Mouse (Mus musculus): Measurements from ENCODE around the gene Cgref1.

Gene Cgref1

DNA sequence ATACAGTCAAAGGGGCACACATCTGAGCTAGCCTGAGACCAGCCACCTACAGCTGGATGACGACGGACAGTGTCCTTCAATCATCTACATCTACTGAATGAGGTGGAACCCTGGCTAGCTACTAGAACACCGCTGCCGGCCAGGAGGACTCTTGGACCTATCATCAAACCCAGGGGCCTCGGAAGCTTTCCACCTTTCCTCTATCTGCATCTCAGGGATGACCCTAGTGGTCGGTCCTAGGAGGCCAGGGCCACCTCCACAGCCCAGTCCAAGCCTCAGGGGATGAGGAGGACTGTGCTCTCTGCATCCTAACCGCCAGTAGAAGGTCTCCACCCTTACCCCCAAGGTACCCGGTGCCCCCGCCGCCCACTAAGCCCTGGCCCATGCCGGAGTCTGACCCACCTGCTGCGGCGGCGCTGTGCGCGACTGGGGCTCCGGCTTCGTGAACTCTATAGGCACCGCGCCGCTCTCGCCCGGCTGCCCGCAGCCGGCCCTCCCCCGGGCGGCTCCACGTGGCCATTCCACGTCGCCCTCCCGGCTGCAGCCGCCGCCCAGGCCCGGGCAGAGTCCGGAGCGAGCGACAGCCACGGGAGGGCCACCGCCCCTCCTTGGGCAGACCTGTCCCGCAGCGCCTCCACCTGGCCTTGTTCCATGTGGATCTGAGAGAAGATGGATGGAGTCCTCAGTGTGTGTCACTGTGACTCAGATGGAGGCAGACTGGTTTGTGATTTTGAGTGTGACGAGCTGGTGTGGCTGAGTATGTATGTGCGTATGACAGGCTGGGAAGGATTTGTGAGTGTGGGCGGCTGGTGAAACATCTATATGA is at the start of gene Cgref1:
Cgref1 (minus strand) TSS at position 636 of the 826 bp plus-strand sequence.
- peak; percentile 66 for DNase-seq (ENCODE audit: low spot score)

DNA sequence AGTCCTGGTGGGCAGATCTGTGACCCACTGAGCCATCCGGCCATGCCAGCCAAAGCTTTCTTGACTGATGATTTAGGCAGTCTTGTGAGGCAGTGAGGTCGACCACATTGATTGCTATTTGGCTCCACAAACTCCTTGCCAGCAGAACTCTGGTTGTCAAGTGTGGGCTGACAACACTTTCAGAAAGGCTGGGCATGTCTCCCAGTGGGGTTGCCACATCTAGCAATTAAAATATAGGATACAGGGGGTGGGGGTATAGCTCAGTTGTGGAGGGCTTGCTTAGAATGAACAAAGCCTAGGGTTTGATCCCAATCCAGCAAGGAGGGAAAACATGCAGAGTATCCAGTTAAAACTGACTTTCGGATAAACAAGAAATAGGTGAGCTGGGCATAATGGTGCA is 48.7 kb upstream of the Cgref1 start:
- peak; percentile 8 for DNase-seq (ENCODE audit: low spot score)

DNA sequence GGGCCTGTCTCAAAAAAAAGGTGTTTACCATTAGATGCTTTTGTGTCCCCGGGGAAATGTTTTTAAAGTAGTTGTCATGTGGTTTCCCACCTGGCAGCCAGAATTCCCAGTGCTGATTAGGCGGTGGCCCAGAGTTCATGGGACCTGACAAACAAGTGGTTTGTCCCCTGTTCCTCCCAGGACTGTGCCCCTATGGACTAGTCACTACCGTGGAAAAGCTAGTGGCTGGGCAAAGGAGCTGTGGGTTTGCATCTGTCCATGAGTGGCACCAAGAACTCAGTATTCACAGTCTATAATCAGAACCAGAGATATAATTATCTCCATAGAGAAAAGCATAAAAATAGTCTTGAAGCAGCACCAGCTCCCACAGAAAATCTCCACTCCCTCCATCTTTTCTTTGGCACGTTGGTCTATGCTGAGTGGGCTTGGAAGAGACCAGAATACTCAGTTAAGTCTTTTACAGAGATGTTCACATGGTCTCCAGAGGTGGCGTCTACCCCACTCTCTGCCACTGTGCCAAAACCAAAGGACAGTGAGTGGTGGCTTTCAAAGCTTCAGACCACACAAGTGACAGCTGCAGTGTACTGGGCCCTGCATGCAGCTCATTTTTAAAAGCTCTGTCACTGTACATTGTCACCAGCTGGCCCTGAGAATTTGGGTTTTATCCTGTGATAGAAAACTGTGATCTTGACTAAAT is 47.7 kb upstream of the Cgref1 start:
- peak; percentile 9 for DNase-seq (ENCODE audit: low spot score)

DNA sequence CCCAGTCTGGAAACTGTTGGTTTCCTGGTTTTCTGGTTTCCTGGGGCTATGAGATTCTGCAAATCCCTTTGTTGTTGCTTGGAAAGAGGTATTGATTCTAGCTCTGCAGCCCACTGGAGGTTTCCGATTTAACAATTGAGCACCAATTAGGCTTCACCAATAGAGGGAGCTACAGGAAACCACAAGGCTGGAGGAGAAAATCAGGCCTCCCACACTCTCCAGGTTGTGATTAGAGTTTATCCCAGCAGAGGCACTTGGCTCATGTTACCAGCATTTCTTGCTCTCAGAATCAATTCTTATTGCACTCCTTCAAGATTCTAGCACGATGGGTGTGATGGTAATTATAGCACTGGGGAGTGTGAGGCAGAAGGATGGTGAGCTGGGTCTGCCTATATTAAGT is 37.0 kb upstream of the Cgref1 start:
- DNase-seq (ENCODE audit: low spot score) = peak; percentile 49

DNA sequence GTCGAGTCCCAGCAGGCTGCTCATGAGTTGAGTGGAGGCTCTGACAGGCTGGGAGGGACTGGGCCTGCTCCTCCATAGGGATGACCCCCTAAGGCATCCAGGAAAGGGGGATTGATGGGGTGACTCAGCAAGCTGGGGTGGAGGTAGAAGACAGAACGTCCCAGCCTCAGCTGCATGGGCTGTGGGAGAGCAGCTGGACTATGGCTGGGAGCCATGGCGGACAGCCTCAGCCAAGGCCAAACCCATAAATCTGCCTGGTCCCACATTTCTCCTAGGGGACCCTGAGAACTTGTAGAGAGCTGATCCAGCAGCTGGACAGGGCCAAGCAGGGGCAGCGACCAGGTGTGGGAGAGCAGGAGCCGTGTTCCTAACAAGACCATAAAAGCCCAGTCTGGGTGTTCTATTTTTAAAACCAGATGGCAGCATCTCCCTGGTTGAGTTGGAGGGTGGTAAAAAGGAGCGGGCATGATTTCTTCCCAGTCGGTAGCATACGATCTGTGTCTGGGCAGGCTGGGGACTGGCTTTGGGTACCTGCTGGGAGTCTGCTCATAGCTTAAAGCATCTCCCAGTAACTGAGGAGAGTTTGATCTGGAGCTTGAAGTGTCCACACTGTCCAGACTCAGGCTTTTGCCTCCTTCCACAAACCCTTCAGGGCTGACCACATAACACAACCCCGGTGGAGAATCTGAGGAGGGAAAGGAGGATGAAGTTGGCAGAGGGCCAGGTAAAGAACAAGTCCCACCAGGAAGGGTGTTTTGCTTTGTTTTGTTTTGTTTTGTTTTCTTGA is 29.7 kb upstream of the Cgref1 start:
- DNase-seq (ENCODE audit: low spot score) = no peak

DNA sequence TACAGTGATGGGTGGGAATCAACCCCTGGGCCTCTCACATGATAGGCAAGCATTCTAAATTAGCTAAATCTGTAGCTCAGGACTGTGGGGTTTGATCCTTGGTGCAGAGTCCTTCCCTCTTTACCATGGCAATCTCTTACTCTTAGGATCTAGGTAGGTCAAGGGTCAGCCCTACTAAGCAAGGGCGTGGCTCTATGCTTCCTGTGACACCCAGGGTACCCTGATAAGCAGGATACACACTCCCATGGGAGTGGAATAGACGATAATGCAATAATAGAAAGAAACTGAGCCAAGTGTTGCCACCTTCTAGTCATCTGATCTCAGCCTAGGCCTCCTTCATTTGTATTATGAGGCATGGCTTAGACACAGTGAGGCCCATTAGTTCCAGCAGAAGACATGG is 24.0 kb upstream of the Cgref1 start:
- DNase-seq (ENCODE audit: low spot score) = no peak

DNA sequence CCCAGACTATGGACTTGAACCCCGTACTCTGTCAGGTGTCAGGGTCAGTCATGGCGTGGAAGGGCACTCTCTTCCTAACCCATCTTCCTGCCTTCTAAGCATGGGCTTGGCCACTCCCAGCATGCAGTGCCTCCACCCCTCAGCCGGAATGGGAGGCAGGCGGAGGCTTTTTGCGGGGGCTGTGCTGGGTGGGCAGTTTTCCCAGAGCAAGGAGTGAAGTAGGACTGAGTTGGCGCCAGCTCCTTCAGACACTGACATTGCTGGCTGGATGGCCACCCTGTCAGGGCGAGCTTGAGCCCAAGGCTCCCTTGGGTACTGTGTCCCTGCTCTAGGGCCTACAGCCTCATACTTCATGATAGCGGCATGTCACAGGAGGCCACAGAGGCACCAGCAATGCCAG is 23.0 kb upstream of the Cgref1 start, which contains the start of gene Tcf23:
Tcf23 (plus strand) TSS at position 247 of the 400 bp plus-strand sequence.
- no peak for DNase-seq (ENCODE audit: low spot score)

DNA sequence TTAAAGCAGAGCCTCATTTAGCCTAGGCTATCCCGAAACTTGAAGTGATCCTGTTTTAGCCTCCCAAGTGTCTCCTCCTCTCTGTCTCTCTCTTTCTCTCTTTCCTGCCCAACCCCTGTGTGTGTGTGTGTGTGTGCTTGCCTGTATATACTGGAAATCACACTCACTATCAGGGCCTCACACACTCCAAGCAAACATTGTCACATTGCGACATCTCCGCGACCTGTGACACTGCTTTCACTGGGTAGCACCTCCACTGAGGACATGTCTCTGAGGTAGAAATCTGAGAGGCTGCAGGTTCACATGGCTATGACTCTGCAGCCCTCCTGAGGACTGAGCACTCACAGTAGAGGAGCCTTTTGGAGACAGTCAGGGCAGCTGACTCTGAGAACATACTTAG is 20.8 kb upstream of the Cgref1 start:
- DNase-seq (ENCODE audit: low spot score) = no peak

DNA sequence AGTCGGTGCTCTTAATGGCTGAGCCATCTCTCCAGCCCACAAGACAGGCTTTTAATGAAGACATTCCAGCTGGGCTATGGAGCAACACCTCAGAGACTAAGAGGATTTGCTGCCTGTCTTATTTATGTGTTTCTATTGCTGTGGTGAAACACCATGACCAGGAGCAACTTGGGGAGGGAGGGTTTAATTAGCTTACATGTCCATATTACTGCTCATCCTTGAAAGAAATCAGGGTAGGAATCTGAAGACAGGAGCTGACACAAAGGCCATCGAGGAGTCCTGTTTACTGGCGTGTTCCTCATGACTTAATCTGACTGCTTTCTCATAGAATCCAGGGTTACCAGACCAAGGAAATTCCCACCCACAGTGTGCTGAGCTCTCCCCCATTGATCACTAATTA is 18.5 kb upstream of the Cgref1 start:
- DNase-seq (ENCODE audit: low spot score) = no peak

DNA sequence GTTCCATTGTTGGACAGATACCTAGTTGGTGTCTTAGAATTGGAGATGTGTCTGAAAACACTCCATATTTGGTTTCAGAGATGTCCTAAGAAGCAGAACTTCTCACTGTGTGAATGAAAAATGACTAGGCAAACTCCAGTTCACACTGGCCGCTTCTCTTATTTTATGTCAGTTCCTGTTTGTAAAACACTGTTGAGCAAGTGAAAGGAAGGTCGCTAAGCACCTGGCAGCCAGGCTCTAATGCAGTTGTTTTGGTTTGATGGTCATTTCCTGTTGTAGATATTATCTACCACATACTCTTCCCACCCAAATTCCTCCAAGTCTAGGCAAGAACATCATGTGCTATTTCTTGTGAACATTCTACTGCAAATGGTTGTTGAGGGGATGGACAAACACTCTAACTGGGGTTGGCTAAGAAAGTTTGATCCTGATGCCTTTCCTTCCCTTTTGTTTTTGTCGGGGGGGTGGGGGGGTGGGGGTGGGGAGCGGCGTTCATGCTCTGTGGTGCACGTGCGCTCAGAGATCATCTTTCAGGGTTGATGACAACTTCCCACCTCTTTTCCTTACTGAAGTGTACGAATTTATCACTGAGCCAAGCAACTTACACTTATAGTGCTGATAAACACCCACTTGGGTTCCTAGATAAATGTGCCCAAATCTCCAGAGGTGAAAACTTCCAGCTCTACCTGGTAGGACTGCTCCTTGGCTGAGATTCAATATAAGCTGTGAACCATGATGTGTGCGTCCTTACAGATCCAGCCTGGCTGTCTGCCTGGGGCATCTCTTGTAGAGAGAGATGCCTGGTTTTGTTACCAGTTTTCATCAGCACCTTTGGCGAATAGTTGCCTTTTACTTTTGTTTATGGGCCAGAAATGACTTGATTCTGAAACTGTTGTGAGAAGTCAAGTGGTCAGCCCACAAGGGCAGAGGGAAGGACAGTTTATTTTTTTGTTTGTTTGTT is 16.4 kb upstream of the Cgref1 start:
- no peak for DNase-seq (ENCODE audit: low spot score)

DNA sequence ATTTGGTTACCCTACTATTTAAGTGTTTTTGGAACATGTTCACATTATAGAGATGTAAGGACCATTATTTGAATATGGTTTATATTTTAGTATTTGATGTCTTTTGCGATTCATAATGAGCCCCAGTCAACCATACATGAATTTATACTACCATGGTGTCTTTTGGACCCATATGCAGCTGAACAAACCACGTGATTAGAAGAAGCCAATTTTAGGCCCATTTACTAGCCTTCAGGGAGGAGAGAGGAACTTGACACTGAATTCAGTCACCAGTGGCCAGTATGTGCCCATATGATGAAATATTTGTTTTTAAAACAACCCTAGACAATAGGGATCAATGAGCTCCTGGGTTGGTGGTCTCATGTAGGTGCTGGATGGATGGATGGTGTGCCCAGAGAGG is 15.4 kb upstream of the Cgref1 start:
- no peak for DNase-seq (ENCODE audit: low spot score)

DNA sequence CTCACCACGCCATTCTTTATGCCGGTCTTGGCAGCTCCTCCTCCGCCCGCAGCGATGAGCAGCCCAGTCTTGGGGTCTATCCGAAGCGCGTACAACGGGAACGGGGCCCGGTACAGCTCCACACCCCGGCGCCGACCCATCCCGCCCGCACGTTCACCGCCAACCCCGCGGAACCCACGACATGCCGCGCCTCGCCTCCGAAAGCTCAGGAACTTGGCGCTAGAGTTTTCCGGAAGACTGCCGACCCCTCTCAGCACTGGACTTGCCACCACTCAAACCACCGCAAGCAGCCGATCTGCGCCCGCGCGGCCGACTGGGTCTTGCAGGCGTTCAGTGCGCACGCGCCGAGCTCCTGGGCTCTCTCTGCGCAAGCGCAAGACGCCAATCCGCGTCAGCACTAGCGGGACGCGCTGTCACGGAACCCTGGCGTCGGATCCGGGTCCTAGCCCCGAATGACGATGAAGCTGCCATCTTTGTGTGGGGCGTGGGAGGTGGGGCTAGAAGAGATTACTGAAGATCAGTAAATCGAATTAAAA is 14.6 kb upstream of the Cgref1 start, which contains the start of gene Preb:
Preb (minus strand) TSS at position 396 of the 536 bp plus-strand sequence.
- DNase-seq (ENCODE audit: low spot score) = peak; percentile 98

DNA sequence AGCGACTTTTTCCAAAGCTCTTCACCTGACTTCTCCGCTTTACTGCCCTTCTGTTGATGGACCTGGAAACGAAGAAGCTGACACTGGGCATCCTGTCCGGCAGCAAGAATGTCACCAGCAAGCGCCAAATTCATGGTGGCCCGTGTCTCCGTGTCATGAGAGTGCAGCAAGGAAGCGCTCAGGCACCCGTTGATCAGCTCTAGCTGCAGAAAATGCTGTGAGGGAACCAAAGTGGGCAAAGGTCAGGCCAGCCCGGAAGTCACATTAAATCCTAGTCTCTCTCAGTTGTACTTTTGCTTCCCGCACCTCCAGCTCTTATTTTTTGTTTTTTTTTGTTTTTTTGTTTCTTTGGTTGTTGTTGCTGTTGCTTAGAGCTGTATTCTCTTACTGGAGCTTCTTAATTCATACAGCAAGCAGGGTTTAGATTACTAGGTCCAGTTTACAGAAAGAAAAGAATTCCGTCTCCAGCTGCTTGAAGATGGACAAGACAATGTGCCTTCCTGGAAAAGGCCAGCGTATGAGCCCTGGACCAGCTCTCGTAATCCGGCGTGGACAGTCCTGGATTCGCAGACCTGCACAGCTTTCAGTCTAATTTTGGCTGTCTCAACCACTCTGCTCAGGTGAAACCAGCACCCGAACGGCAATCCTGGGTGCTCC is 13.9 kb upstream of the Cgref1 start:
- DNase-seq (ENCODE audit: low spot score) = no peak

DNA sequence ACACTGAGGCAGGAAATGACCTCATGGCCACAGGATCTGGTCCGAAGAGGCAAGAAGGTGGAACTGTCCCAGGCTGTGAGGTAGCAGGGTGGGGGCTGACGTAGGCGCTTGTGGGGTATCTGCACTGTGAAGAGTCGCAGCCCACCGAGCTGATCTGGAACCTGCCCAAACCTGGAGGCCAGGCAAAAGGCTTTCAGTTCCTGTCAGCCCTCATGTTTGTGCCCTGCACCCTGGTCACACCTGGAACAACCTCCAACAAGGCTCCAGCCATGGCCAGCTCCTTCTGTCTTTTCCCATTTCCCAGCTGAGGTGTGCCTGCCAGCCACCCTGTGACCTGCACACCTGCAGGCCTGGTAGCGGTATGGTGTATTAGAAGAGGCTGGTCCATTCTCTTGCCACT is 12.5 kb upstream of the Cgref1 start:
- DNase-seq (ENCODE audit: low spot score) = no peak

DNA sequence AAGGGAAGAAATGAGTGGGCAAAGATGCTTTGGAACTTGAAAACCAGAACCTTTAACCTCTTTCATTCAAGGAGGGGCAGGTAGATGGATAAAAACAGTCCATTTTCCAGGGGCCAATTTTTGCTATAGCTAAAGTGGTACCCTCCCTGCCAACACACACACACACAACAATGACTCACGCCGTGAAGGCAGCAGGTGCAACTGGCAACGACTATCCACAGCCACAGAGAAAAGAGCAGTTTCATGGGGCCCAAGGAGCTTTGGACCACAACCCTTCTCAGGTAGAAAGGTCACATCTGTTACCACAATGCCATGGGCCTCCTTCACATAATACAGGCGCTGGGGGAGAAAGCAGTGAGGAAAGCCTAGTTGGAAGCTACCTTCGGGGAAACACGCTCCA is 10.4 kb upstream of the Cgref1 start:
- DNase-seq (ENCODE audit: low spot score) = no peak

DNA sequence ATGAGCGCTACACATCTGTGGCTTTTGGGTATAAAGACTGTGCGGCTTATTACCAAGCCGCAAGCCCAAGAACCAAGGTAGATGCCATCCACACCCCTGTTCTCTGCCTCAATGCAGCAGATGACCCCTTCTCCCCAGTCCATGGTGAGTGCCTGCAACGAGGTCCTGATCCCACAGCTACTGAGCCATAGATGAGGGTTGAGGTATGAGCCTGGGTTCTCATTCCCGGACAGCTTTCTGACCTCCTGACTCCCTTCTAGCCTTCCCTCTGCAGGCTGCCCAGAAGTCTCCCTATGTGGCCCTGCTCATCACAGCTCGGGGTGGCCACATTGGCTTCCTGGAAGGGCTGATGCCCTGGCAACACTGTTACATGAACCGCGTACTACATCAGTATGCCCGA is 9.2 kb upstream of the Cgref1 start:
- DNase-seq (ENCODE audit: low spot score) = no peak

DNA sequence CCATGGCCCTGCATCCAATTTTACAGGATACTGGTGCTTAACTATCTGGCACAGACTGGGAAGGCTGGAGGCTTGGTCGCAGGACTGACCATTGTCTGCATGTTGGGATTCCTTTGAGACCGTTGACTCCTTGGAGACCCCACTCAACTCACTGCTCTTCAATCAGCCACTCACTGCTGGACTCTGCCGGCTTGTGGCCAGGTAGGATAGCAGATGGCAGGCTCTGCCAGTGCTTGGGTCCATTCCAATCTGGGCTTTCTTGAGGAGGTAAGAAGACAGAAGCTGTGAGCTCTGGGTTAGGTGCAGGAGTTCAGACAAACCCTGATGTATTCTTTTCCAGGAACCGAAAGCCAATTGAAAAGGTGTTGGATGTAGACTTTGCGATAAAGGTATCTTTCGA is 8.7 kb upstream of the Cgref1 start:
- no peak for DNase-seq (ENCODE audit: low spot score)

DNA sequence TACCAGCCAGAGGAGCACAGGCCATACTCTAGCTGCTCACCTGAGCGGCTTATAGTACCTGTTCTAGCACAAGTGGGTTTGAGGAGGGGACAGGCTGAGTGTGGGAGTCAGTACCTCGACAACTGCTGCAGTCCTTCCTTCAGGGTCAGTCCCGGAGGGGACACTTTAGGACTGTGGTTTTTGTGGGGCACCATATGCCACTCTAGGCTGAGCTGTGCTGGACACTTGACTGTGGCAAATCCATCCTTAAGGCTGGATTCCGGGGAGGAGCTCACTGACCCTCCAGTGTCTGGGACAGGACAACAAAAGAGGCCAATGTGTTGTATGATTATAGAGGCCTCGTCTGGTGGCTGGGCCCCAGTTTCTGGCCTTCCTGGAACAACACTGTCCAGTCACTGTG is 7.2 kb upstream of the Cgref1 start:
- DNase-seq (ENCODE audit: low spot score) = no peak

DNA sequence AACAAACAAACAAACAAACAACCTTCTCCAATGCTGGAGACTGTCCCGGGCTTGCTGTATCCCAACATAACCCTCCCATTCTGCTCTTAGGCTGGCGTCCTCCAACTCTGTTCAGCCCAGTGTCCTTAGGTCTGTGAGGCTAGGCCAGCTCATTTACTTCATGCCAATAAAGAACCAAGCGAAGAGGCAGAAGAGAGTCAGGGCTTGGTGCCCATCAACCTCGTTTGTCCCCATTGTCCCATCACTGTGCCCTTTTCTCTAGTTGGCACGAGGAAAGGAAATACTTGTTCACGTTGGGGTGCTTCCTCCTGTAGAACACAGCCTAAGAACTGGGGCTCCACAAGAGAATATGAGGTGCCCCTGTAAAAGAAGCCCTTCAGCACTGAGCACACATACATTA is 6.3 kb upstream of the Cgref1 start:
- DNase-seq (ENCODE audit: low spot score) = no peak

DNA sequence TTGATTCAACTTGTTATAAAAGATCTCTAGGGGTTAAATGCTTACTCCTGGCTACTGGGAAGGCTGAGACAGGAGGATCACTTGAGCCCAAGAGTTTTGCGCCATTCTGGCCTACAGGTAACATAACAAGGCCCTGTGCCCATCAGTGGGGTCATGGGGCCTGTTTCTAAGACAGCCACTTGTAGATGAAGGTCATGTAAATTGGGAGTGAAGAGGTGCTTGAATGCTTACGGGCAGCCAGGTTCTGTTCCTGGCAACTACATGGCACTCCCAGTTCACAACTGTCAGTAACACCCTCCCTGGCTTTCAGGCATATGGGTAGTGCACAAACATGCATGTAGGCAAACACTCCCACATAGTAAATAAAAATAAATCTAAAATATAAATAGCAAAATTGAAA is 5.5 kb upstream of the Cgref1 start:
- DNase-seq (ENCODE audit: low spot score) = no peak

DNA sequence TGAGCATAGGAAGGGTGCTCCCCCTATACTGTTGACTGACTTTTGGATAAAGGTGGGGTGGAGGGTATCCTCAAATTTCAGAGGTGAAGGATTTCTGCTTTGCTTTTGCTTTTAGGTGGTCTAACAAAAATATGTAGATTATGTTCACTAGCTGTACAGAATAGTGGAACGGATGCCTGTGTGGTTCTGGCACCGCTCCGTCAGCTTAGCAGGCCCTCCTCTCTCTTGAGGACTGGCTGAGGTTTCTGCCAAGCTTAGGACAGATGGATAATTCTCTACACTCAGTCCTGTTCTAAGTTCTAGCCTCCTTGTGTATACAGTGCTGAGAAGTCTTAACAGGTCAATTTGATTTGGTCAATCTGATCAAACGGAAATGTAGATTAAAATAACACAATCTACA is 5.1 kb upstream of the Cgref1 start:
- DNase-seq (ENCODE audit: low spot score) = no peak
